Mouse (Mus musculus) embryonic facial prominence, embryonic 13.5 days (tissue): Measurements from ENCODE around the gene E2f2. TPM values are rescaled to one million over a fixed set of nuclear protein-coding genes. Genes with fewer than 3 reads are reported as not detected.

ENCODE experiments used
- ATAC-seq: fragments of 200-750 bp; cut with Nextera tagmentation; 2 replicates; pipeline ENCODE4 v1.8.0; 2017; ENCODE audit warnings: low read depth; ENCODE audit not compliant: insufficient number of reproducible peaks, insufficient read depth, low FRiP score, low TSS enrichment
- H3K27ac ChIP-seq: fragments of 300-500 bp; sonication (generic); 2 replicates; pipeline ENCODE4 v1.5.1; 2015; ENCODE audit warnings: moderate library complexity, mild to moderate bottlenecking, inconsistent platforms
- H3K27me3 ChIP-seq: fragments of 300-500 bp; sonication (generic); 2 replicates; pipeline ENCODE4 v1.6.1; 2015; ENCODE audit warnings: mild to moderate bottlenecking, inconsistent platforms
- H3K36me3 ChIP-seq: fragments of 300-500 bp; sonication (generic); 2 replicates; pipeline ENCODE4 v1.6.1; 2015; ENCODE audit warnings: mild to moderate bottlenecking, inconsistent platforms
- H3K4me1 ChIP-seq: fragments of 300-500 bp; sonication (generic); 2 replicates; pipeline ENCODE4 v1.6.1; 2015; ENCODE audit warnings: inconsistent platforms
- H3K4me2 ChIP-seq: fragments of 300-500 bp; sonication (generic); 2 replicates; pipeline ENCODE4 v1.6.1; 2015; ENCODE audit warnings: moderate library complexity, mild to moderate bottlenecking, inconsistent platforms
- H3K4me3 ChIP-seq: fragments of 300-500 bp; sonication (generic); 2 replicates; pipeline ENCODE4 v1.5.1; 2015; ENCODE audit warnings: mild to moderate bottlenecking, inconsistent platforms
- H3K9ac ChIP-seq: fragments of 300-500 bp; sonication (generic); 2 replicates; pipeline ENCODE4 v1.6.1; 2015; ENCODE audit warnings: mild to moderate bottlenecking, inconsistent platforms
- H3K9me3 ChIP-seq: fragments of 300-500 bp; sonication (generic); 2 replicates; pipeline ENCODE4 v1.6.1; 2016; ENCODE audit warnings: inconsistent platforms
- WGBS: fragments of 180-500 bp; shearing (Covaris S2); methylation state at CpG from one replicate; pipeline ENCODE4 v1.1.7; 2015; ENCODE audit warnings: mixed read lengths; 5-methylcytosine and 5-hydroxymethylcytosine counted together
- polyA plus RNA-seq: library from polyadenylated mRNA; unstranded; fragments of >200 nt; fragmentation: Nextera tagmentation; extraction: Ambion mirVana; gene quantifications from 2 replicates; pipeline ENCODE4 v1.2.1, GENCODE M21; 2015

E2f2 gene
- polyA plus RNA-seq, 1 experiment from 2014 or later: 7.1 TPM

DNA sequence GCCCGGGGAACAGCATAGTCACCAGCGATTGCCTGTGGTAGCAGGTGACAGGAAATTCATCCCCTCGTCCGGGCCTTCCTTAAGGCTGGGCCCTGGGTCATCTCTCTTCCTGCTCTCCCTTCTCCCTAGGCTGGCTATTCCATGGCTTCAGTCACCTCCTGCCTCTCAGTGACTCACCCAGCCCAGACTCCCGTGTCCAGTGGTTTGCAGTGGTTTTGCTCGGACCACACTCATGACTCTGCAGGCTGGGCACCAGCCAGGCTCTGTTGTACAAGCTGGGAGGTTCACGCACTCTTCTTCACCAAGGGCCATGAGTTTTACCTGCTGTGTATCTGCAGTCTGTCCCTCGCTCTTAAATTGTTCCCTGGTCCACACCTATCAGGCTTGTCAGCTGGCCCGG is 38.7 kb downstream of the E2f2 start:
- H3K9ac ChIP-seq: no peak overlapping the region
- no peaks in the 10 kb centered on the region for H3K27me3 ChIP-seq
- no peak overlapping the region for H3K4me2 ChIP-seq
- WGBS: 79% methylated on average over 9 of the region's 9 CpGs
- no peak for ATAC-seq
- H3K4me3 ChIP-seq: no peak overlapping the region
- H3K27ac ChIP-seq: no peak overlapping the region
- peaks cover 17% of the 10 kb centered on the region for H3K36me3 ChIP-seq
- H3K4me1 ChIP-seq: peaks cover 17% of the 10 kb centered on the region
- H3K9me3 ChIP-seq: no peaks in the 10 kb centered on the region

DNA sequence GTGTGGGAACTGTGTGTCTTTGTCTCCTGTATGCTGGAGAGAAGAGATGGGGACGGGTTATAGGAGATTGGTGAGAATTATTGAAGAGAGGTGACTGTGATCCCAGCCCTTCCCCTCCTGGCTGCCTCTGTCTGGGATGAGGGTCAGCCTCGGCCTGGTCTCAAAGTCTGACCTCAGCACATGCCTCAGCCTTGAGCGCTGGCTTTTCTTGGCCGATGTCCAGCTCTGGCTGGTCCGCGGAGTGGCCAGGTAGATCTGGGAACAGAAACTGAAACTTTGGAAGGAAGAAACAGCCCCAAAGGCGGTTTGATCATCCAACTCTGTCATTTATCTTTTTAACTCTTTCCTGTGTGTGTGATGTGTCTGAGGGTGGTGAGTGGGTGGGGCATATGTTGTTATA is 41.4 kb downstream of the E2f2 start:
- Histone ChIP-seq H3K4me2 (no peak overlapping the region), H3K27ac (no peak overlapping the region), H3K4me1 (peaks cover 18% of the 10 kb centered on the region), H3K9ac (no peak overlapping the region), H3K4me3 (no peak overlapping the region), H3K36me3 (peaks cover 17% of the 10 kb centered on the region), H3K27me3 (peaks cover 5% of the 10 kb centered on the region), H3K9me3 (no peaks in the 10 kb centered on the region)
- ATAC-seq: no peak
- WGBS: 76% methylated on average over 7 of the region's 7 CpGs

DNA sequence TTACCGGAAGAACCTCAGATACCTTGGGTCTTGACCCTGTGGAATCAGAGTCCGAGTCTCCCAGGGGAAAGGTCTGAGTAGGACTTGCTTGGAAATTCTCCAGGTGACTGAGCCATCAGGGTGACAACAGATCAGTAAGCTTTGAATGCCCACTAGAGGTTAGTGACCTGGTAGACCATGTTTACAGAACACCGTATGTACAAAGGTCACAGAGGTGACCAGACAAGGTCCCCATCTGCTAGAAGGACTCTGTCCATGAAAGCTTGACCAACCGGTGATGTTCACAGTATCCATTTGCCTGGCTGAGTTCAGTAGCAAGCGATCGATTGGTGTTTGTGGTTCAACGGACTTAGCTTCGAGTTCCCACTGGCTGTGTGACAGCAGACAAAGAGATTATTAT is 42.6 kb downstream of the E2f2 start:
- no peak overlapping the region for H3K9ac ChIP-seq
- 83% methylated on average over 8 of the region's 8 CpGs for WGBS
- H3K4me2 ChIP-seq: no peak overlapping the region
- H3K4me3 ChIP-seq: no peak overlapping the region
- H3K27me3 ChIP-seq: peaks cover 5% of the 10 kb centered on the region
- no peak for ATAC-seq
- H3K27ac ChIP-seq: no peak overlapping the region
- peaks cover 17% of the 10 kb centered on the region for H3K36me3 ChIP-seq
- peaks cover 28% of the 10 kb centered on the region for H3K4me1 ChIP-seq
- H3K9me3 ChIP-seq: no peaks in the 10 kb centered on the region

DNA sequence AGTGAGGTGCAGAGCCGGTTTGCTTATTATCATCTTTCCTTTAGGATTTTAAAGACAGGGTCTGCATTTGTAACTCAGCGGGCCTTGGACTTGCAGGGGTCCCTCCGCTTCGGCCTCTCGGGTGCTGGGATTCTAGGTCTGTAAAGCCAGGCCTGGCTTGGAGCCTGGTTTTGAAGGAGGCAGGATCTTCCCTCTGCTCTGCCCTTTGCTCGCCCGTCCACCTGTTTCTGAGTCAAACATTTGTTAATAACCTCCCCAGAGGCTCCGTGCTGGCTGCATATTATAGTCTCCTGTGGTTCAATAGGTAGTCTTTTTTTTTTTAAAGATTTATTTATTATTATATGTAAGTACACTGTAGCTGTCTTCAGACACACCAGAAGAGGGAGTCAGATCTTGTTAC is 43.4 kb downstream of the E2f2 start:
- Histone ChIP-seq H3K36me3 (peaks cover 17% of the 10 kb centered on the region), H3K9ac (no peak overlapping the region), H3K27ac (no peak overlapping the region), H3K4me2 (no peak overlapping the region), H3K4me1 (peaks cover 36% of the 10 kb centered on the region), H3K9me3 (no peaks in the 10 kb centered on the region), H3K27me3 (peaks cover 5% of the 10 kb centered on the region), H3K4me3 (no peak overlapping the region)
- no peak for ATAC-seq
- WGBS: 83% methylated on average over 8 of the region's 8 CpGs

DNA sequence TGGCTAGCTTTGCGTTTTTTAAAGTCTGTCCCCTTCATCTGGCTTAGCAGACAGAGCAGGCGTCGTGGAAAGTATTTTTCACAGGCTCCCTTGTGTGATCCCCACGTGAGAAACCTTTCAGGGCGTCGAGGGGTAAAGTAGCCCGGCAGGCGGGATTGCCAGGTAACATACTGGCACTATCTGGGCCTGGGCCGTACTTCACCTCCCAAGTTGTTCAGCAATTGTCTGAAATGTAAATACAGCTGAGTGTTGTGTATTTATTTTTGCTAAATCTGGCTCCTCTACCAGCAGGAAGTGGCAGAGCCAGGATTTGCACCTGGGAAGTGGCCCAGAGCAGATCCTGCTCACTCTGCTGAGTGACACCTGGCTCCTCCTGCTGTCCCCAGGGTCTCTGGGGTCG is 44.9 kb downstream of the E2f2 start:
- Histone ChIP-seq H3K4me1 (peaks cover 39% of the 10 kb centered on the region), H3K27ac (peak overlapping the region; percentile 7; the same call in 1 of the 2 replicates)

DNA sequence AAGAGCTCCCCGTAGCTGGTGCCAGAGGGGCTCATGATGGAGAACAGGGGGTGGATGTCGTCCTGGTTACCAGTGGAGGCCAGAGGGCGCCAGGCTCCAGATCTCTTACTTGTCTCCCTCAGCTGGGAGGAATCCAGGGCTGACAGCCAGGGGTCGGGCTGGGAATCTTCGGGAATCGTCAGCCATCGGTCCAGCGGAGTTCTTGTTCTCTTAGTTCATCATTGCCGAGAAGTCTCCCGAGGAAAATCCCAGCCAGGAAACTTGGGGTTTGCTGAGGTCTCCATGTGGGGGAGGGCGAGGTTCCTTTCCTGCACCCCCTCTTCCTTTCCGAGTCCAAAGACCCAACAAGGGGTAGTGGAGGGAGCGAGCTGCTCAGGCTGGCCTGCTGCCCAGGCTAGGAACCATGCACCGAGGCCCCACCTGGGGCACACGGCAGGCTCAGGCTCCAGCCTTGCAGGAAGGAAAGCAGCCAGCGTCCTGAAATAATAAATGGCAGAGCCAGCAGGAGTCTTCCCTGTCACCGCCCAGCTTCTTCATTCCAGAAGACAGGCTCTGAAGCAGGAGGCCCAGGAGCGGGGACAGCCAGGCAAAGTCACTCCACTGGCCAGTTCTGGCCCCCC is 46.5 kb downstream of the E2f2 start:
- peak overlapping the region; percentile 6; the same call in 1 of the 2 replicates for H3K4me3 ChIP-seq
- WGBS: 14% methylated on average over 18 of the region's 18 CpGs
- H3K4me1 ChIP-seq: peaks cover 41% of the 10 kb centered on the region
- peak overlapping the region; percentile 48 for H3K4me2 ChIP-seq
- no peak for ATAC-seq
- peaks cover 5% of the 10 kb centered on the region for H3K27me3 ChIP-seq
- peaks cover 13% of the 10 kb centered on the region for H3K36me3 ChIP-seq
- peak overlapping the region; percentile 46 for H3K9ac ChIP-seq
- no peaks in the 10 kb centered on the region for H3K9me3 ChIP-seq
- peak overlapping the region; percentile 83 for H3K27ac ChIP-seq

More for the DNA sequence above, 44.9 kb downstream of the E2f2 start:
- Histone ChIP-seq H3K4me2 (no peak overlapping the region), H3K9me3 (no peaks in the 10 kb centered on the region), H3K4me3 (no peak overlapping the region), H3K27me3 (peaks cover 5% of the 10 kb centered on the region), H3K36me3 (peaks cover 13% of the 10 kb centered on the region), H3K9ac (no peak overlapping the region)
- WGBS: 68% methylated on average over 10 of the region's 10 CpGs
- ATAC-seq: no peak

DNA sequence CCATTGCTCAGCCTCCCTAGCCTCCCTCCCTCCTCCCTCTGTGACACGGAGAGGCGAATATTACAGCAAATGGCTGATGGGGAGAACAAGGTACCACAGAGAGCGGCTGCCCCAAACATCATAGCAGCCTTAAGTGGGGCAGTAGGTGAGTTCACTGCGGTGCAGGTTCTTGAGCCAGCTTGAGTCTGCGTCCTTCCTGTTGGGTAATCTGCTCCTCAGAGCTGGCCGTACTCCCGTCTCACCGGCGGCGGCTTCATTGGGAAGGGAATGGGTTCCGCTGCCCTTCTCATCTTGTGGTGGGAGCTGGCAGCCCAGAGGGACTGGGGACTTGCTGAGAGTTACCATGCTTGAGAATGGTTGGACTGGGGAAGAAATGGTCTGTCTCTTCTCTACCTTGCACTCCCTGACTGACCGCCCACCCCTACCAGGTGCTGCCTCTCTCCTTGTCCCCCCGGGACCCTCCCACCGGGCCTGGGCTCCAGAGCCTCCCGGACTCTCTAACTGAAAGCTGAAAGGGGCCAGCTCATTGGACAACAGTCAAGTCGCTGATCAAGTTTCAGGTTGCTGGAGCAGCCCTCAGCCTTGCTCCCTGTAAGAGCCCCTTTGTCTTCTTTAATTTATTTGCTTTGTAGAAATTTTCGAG is 48.1 kb downstream of the E2f2 start:
- Histone ChIP-seq H3K27ac (peak overlapping the region; percentile 61), H3K4me1 (peaks cover 45% of the 10 kb centered on the region)

DNA sequence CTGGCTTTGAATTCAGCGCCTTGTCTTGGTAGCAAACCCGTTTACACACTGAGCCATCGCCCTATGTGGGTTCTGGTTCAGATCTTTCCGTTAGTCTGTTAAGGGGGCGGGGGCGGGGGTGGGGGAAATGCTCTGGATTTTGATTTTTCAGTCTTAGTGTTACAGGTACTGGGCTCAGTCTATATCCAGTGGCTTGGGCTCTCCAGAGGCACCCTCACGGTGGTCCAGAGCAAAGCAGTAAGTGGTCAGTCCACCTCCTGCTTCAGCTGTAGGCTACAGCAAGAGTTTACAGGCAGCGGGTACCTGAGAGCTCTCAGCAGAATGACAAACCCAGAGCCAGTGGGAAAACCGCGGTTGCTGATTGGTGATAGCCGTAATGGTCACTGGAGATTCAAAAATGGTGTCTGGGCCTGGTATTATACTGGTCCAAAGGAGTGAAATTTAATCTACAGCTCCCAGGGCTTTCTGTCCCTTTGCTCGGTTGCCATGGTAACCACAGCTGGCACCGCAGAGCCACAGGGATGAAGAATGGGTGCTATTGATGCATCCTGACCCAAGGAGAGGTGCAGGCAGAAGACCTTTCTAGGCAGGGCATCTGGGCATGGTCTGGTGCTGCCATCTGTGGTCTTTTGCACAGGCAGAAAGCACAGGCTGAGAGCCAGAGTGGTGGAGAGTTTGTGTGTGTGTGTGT is 51.5 kb downstream of the E2f2 start:
- Histone ChIP-seq H3K27ac (0 out of 2 replicates have a peak overlapping the region, but pooled peaks have one; percentile 22), H3K4me3 (no peak overlapping the region), H3K9ac (no peak overlapping the region), H3K4me1 (peaks cover 27% of the 10 kb centered on the region), H3K27me3 (no peaks in the 10 kb centered on the region), H3K36me3 (no peaks in the 10 kb centered on the region), H3K4me2 (no peak overlapping the region), H3K9me3 (no peaks in the 10 kb centered on the region)
- WGBS: 61% methylated on average over 13 of the region's 13 CpGs
- ATAC-seq: no peak

More for the DNA sequence above, 48.1 kb downstream of the E2f2 start:
- Histone ChIP-seq H3K4me2 (peak overlapping the region; percentile 50), H3K36me3 (peaks cover under 1% of the 10 kb centered on the region; the same call in 1 of the 2 replicates), H3K4me3 (peak overlapping the region; percentile 16; the same call in 1 of the 2 replicates), H3K9ac (0 out of 2 replicates have a peak overlapping the region, but pooled peaks have one; percentile 36), H3K27me3 (peaks cover 5% of the 10 kb centered on the region), H3K9me3 (no peaks in the 10 kb centered on the region)
- peak; percentile 49; the same call in 1 of the 2 replicates for ATAC-seq
- 8% methylated on average over 17 of the region's 17 CpGs for WGBS

DNA sequence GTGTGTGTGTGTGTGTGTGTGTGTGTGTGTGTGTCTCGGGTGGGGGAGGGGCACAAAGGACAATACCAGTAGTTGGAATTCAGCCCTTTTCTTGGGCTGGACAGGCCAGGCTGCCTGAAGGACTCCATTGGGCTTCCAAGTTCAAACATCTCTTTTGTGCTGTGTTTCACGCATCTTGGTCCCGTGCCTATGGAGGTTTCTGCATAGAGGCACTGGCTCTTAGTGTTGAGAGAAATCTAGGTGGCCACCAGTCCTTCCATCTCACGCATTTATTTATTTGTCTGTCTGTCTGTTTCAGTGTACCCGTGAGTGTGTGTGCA is 52.0 kb downstream of the E2f2 start:
- Histone ChIP-seq H3K27me3 (no peaks in the 10 kb centered on the region), H3K9me3 (no peaks in the 10 kb centered on the region), H3K36me3 (peaks cover under 1% of the 10 kb centered on the region; the same call in 1 of the 2 replicates), H3K9ac (no peak overlapping the region), H3K4me3 (no peak overlapping the region), H3K4me2 (no peak overlapping the region), H3K4me1 (peaks cover 22% of the 10 kb centered on the region), H3K27ac (peak overlapping the region; percentile 22; the same call in 1 of the 2 replicates)
- no peak for ATAC-seq
- WGBS: 67% methylated on average over 5 of the region's 5 CpGs

DNA sequence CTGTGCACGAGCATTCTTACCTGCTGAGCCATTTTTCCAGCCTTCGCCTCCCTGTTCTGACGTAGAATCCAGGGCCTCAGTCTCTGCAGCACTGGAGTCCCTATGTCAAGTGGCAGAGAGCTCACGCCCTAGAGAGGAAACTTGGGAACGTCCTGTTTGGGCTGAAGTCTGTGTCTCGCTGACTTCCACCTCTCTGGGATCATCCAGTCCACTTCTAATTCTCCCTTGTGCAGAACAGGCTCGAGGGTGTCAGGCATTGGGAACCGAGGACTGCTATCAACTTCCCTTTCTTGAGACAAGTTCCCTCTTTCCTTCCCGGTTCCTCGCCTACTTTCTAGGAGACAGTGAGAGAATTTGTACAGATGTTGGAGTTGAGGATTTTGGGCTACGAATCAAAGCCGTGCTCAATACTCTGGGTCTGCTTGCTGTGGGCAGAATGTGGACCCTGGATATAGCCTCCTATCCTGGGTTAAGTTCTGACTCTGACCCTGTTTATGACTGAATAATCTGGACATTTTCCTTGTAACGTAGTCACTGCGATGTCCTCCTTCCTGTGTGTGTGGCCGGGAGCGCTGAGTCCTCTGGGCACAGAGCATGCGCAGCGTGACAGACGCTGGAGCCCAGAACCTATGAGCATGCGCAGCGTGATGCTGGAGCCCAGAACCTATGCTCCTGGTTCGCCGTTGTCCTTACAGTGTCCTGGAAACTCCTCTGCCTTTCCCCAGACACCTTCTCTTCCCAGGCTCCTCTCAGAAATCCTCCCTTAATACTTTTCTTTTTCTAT is 52.7 kb downstream of the E2f2 start:
- whole genome bisulfite sequencing: 80% methylated on average over 23 of the region's 23 CpGs
- no peak for ATAC-seq
- Histone ChIP-seq H3K4me3 (no peak overlapping the region), H3K27me3 (no peaks in the 10 kb centered on the region), H3K36me3 (peaks cover 5% of the 10 kb centered on the region; the same call in 1 of the 2 replicates), H3K27ac (0 out of 2 replicates have a peak overlapping the region, but pooled peaks have one; percentile 22), H3K9ac (no peak overlapping the region), H3K4me1 (peaks cover 17% of the 10 kb centered on the region), H3K4me2 (no peak overlapping the region), H3K9me3 (no peaks in the 10 kb centered on the region)

DNA sequence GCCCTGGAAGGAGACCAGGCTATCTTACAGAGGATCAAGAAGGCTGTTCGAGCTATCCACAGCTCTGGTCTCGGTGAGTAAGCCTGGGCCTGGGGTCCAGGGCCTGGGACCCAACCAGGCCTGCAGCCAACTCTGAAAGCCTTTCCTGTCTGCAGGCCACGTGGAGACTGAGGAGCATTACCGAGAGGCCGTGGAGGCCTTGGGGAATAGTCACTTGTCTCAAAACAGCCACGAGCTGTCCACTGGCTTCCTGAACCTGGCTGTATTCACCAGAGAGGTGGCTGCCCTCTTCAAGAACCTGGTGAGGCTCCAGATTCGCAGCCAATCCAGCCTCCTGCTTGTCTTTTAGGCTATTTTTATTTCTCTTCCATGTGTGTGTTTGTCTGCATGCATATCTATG is 55.2 kb downstream of the E2f2 start:
- 65% methylated on average over 7 of the region's 7 CpGs for WGBS
- Histone ChIP-seq H3K27me3 (no peaks in the 10 kb centered on the region), H3K4me3 (no peak overlapping the region), H3K36me3 (peaks cover 8% of the 10 kb centered on the region; the same call in 1 of the 2 replicates), H3K9ac (no peak overlapping the region), H3K9me3 (no peaks in the 10 kb centered on the region), H3K4me1 (peaks cover 6% of the 10 kb centered on the region), H3K4me2 (no peak overlapping the region), H3K27ac (no peak overlapping the region)
- no peak for ATAC-seq
